Mouse (Mus musculus) hindbrain, postnatal 0 days (tissue): ENCODE measurements around the gene Enah. TPM values are rescaled to one million over a fixed set of nuclear protein-coding genes. Genes with fewer than 3 reads are reported as not detected.
A peak's percentile ranks its signal among the peaks of the same experiment; 100 is the strongest.

Source experiments
- ATAC-seq: fragments of 200-750 bp; cut with Nextera tagmentation; 2 replicates; pipeline ENCODE4 v1.8.0; 2017; ENCODE audit warnings: mild to moderate bottlenecking, moderate TSS enrichment, moderate library complexity
- DNase-seq: peaks from one replicate; pipeline ENCODE4 v3.0.0-alpha.2; 2015; ENCODE audit warnings: low spot score
- H3K27ac ChIP-seq: fragments of 300-500 bp; sonication (generic); 2 replicates; pipeline ENCODE4 v1.5.1; 2014; ENCODE audit warnings: mild to moderate bottlenecking
- H3K27me3 ChIP-seq: fragments of 300-500 bp; sonication (generic); 2 replicates; pipeline ENCODE4 v1.6.1; 2014; ENCODE audit warnings: low read length, mixed read lengths; ENCODE audit not compliant: insufficient read depth
- H3K36me3 ChIP-seq: fragments of 300-500 bp; sonication (generic); 2 replicates; pipeline ENCODE4 v1.6.1; 2014; ENCODE audit warnings: low read length, mixed read lengths; ENCODE audit not compliant: insufficient read depth
- H3K4me1 ChIP-seq: fragments of 300-500 bp; sonication (generic); 2 replicates; pipeline ENCODE4 v1.6.1; 2014; ENCODE audit warnings: antibody characterized with exemption, low read length, mixed read lengths; ENCODE audit not compliant: insufficient read depth
- H3K4me2 ChIP-seq: fragments of 300-500 bp; sonication (generic); 2 replicates; pipeline ENCODE4 v1.6.1; 2014; ENCODE audit warnings: low read depth, mild to moderate bottlenecking, low read length, moderate library complexity, mixed read lengths
- H3K4me3 ChIP-seq: fragments of 300-500 bp; sonication (generic); 2 replicates; pipeline ENCODE4 v1.5.1; 2014; ENCODE audit warnings: low read length
- H3K9ac ChIP-seq: fragments of 300-500 bp; sonication (generic); replicated peaks from 2 replicates; pipeline ENCODE4 v1.6.1; 2014; ENCODE audit warnings: mild to moderate bottlenecking, low read length, moderate library complexity, mixed read lengths
- H3K9me3 ChIP-seq: fragments of 300-500 bp; sonication (generic); 2 replicates; pipeline ENCODE4 v1.6.1; 2016; ENCODE audit warnings: low read length, mixed read lengths
- CTCF ChIP-seq: IDR thresholded peaks from 2 replicates; pipeline ENCODE4 v1.5.1; 2016; ENCODE audit warnings: antibody characterized with exemption, control low read depth, low read depth
- WGBS: fragments of 180-500 bp; shearing (Covaris S2); extraction: QIAGEN DNeasy Blood & Tissue Kit; methylation state at CpG from one replicate; pipeline ENCODE4 v1.1.7; 2014; 5-methylcytosine and 5-hydroxymethylcytosine counted together
- polyA plus RNA-seq: library from polyadenylated mRNA; unstranded; fragments of >200 nt; fragmentation: Nextera tagmentation; extraction: Ambion mirVana; gene quantifications from 2 replicates; pipeline ENCODE4 v1.2.1, GENCODE M21; 2015
- total RNA-seq: library from RNA; depleted of rRNA; stranded (reverse); fragments of >200 nt; gene quantifications from 2 replicates; pipeline ENCODE4 v1.2.3, GENCODE M21; 2014

The Enah gene
- total and polyA plus RNA-seq, 2 experiments from 2014 or later: 20.7 to 73.2 TPM

DNA sequence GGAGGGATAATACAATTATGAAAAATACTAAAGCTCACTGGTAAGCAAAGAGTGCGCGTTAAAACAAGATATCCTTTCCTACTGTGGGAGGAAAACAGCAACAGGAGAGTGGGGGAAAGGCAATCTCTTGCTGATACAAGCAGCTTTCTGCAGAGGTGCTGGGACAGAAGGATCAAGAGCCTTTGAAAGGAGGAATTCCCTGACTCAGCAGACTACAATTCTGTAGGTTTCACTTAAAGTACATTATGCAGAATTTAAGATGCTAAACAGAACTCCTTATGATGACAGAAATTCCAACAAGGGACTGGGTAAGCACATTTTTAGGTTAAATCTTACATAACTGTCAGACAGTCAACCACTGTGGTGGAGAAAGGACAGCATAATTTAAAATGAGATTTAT is 31.4 kb downstream of the Enah start:
- no peak for DNase-seq
- Histone ChIP-seq H3K9ac (no peak overlapping the region), H3K27me3 (no peaks in the 10 kb centered on the region), H3K36me3 (no peaks in the 10 kb centered on the region), H3K9me3 (no peaks in the 10 kb centered on the region), H3K4me2 (no peak overlapping the region), H3K4me3 (no peak overlapping the region), H3K27ac (no peak overlapping the region), H3K4me1 (no peaks in the 10 kb centered on the region)
- TF ChIP-seq CTCF: no peak
- whole genome bisulfite sequencing: 82% methylated on average over 2 of the region's 2 CpGs
- no peak for ATAC-seq

DNA sequence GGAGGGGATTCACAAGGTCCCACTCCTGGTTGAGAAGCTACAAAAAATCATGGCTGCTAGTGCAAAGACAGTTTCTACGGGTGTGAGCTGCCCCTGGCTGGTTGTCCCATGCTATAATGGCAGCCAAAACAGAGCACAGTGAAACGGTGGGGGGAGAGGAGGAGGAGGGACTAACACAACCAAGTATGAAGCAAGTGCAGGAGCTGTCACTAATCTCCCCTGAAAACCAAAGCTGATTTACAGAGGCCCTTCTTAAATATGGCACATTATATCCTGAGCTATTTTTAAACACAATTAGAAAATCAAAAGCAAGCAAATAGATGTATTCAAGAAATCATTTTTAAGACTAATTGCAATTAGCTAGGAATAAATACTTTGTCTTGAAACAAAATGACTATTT is 32.6 kb downstream of the Enah start:
- H3K27me3 ChIP-seq: no peaks in the 10 kb centered on the region
- H3K4me1 ChIP-seq: no peaks in the 10 kb centered on the region
- H3K9ac ChIP-seq: no peak overlapping the region
- H3K9me3 ChIP-seq: no peaks in the 10 kb centered on the region
- H3K27ac ChIP-seq: no peak overlapping the region
- DNase-seq (no peak), ATAC-seq (no peak)
- no peak overlapping the region for H3K4me3 ChIP-seq
- H3K36me3 ChIP-seq: no peaks in the 10 kb centered on the region
- WGBS: 41% methylated on average over 2 of the region's 2 CpGs
- no peak overlapping the region for H3K4me2 ChIP-seq
- no peak for TF ChIP-seq CTCF

DNA sequence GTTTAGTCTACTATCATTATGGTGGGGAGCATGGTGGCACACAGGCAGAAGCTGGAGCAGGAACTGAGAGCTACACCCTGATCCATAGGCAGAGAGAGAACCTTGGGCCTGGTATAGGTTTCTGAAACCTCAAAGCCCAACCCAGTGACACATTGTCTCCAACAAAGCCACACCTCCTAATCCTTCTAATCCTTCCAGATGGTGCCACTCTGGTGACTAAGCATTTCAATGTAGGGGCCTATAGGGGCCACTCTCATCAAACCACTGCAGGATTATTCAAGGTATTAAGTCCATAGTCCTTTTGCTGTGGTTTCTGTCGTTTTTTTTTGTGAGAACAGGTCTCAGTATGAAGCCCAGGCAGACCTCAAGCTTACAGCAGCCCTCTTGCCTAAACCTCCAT is 33.9 kb downstream of the Enah start:
- Histone ChIP-seq H3K4me1 (no peaks in the 10 kb centered on the region; the same call in 1 of the 2 replicates), H3K9me3 (no peaks in the 10 kb centered on the region), H3K9ac (no peak overlapping the region), H3K4me3 (no peak overlapping the region), H3K27ac (no peak overlapping the region), H3K27me3 (no peaks in the 10 kb centered on the region), H3K4me2 (no peak overlapping the region), H3K36me3 (no peaks in the 10 kb centered on the region)
- WGBS: 74% methylated on average over 1 of the region's 1 CpGs
- ATAC-seq (no peak), DNase-seq (no peak)
- TF ChIP-seq CTCF: no peak

DNA sequence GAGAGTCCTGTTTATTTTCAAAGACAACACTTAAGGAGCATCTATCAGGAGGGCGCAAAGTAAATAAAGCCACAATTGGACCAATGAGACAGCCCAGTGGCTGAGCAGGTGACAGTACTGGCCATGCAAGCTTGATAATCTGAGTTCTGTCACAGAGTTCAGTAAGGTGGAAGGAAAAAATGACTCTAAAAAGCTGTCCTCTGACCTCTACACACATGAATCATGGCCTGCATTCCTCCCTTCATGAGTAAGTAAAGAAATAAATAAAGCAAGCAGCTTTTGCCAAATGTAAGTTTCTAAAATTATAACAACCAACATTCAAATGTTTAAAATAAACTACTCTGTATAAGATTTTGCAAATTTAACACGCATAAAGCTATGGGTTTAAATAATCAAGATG is 35.0 kb downstream of the Enah start:
- ATAC-seq (no peak), DNase-seq (no peak)
- H3K27me3 ChIP-seq: no peaks in the 10 kb centered on the region
- TF ChIP-seq CTCF: no peak
- WGBS: 97% methylated on average over 2 of the region's 2 CpGs
- H3K9me3 ChIP-seq: no peaks in the 10 kb centered on the region
- H3K4me1 ChIP-seq: no peaks in the 10 kb centered on the region; the same call in 1 of the 2 replicates
- no peaks in the 10 kb centered on the region for H3K36me3 ChIP-seq
- H3K4me3 ChIP-seq: no peak overlapping the region
- H3K9ac ChIP-seq: no peak overlapping the region
- no peak overlapping the region for H3K4me2 ChIP-seq
- H3K27ac ChIP-seq: no peak overlapping the region

DNA sequence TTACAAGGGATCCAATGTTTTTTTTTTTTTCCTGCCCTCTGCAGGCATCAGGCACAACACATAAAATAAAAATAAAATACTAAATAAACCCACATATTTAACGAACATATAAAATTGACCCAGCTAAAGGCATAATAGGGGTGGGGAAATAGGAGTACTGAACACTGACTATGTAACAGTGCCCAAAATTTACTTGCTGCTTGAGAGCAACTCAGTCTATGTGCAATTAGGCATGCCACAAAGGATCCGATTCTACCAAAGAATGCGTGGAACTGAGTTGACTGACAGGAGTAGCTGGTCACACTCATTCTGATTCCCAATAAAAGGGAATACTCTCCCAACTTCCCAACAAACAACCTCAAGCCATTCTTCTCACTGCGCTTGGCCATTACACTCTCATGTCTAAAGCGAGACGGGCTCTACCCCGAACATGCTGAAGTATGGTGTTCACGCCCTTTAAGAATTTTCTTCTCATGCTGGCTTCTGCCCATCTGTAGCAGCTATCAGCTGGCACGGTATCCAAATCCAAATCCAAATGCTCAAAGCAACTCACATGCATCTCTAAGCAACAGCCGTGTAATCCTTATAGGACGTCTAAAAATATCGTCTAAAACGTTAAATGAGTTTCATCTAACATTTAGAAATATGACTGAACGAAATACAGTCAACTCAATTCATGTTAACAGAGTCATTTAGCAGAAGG is 39.6 kb downstream of the Enah start:
- Histone ChIP-seq H3K27ac (no peak overlapping the region), H3K36me3 (no peaks in the 10 kb centered on the region), H3K9ac (no peak overlapping the region), H3K9me3 (no peaks in the 10 kb centered on the region), H3K27me3 (no peaks in the 10 kb centered on the region), H3K4me3 (no peak overlapping the region), H3K4me1 (no peaks in the 10 kb centered on the region; the same call in 1 of the 2 replicates), H3K4me2 (no peak overlapping the region)
- WGBS: 55% methylated on average over 14 of the region's 14 CpGs
- no peak for ATAC-seq
- DNase-seq: peak; percentile 51
- TF ChIP-seq CTCF: no peak

DNA sequence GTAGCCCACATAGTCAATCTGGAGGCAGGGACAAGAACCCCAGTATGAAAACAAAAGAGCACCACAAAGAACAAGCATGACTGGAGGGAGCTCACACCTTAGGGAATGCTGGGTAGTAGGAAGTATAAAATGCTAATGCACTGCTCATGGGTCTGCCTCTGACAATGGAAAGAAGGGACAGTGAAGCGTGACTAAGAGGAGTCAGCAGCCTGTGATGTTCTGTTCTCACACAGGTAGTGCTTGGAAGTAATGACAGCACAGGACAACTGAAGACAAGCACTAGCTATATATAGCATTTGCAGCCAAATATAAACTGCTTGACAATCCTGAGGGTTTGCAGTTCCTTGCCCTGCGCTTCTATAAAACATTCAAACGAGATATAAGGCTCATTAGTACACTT is 44.3 kb downstream of the Enah start:
- ATAC-seq: no peak
- H3K4me1 ChIP-seq: no peaks in the 10 kb centered on the region

DNA sequence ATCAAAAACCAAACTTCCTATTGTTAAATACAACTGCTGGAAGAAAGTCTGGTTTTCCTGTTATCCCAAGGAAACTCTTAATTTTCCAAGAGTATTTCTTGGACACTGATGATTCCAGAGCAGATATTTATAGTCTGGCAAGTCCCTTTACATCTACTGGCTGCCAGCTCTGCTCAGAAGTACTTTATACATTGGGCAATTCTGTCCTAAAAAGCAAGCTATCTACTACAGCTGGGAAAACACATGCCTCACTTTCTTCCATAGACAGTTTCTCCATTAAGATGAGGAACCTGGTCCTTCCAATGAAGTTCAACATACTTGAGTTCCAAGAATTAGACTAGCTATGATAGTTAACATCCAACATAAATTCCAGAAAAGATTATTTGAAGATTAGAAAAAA is 44.9 kb downstream of the Enah start:
- H3K4me2 ChIP-seq: no peak overlapping the region
- H3K27me3 ChIP-seq: no peaks in the 10 kb centered on the region
- ATAC-seq (no peak), DNase-seq (no peak)
- H3K9ac ChIP-seq: no peak overlapping the region
- H3K27ac ChIP-seq: no peak overlapping the region
- H3K36me3 ChIP-seq: no peaks in the 10 kb centered on the region
- H3K4me3 ChIP-seq: no peak overlapping the region
- no peaks in the 10 kb centered on the region for H3K4me1 ChIP-seq
- no peaks in the 10 kb centered on the region for H3K9me3 ChIP-seq
- no peak for TF ChIP-seq CTCF

More for the DNA sequence above, 44.3 kb downstream of the Enah start:
- Histone ChIP-seq H3K4me3 (no peak overlapping the region), H3K27ac (no peak overlapping the region), H3K9ac (no peak overlapping the region), H3K9me3 (no peaks in the 10 kb centered on the region), H3K27me3 (no peaks in the 10 kb centered on the region), H3K36me3 (no peaks in the 10 kb centered on the region), H3K4me2 (no peak overlapping the region)
- DNase-seq: no peak
- TF ChIP-seq CTCF: no peak
- WGBS: 67% methylated on average over 3 of the region's 3 CpGs
